Mouse (Mus musculus) MEL (cell line): ENCODE data around the gene Gm20388. TPM values are rescaled to one million over a fixed set of nuclear protein-coding genes. Genes with fewer than 3 reads are reported as not detected.

Experiments used
- DNase-seq: peaks from one replicate; pipeline ENCODE4 v3.0.0; 2011; ENCODE audit warnings: low read depth, low spot score
- H3K27ac ChIP-seq: 2 replicates; pipeline ENCODE4 v1.5.1; 2012; ENCODE audit warnings: low read depth, mild to moderate bottlenecking, control low read depth, low read length, moderate library complexity; ENCODE audit not compliant: control insufficient read depth
- H3K27me3 ChIP-seq, 2 experiments: fragments of 150-350 bp in 1 of 2; sonication (generic) in 1 of 2; 2 replicates each; pipeline ENCODE4 v1.6.1; 2012; ENCODE audit warnings: low read length in 2 of 2, mild to moderate bottlenecking in 2 of 2, improper control_type of control experiment in 1 of 2, moderate library complexity in 1 of 2; ENCODE audit not compliant: insufficient read depth in 2 of 2, control insufficient read depth in 1 of 2
- H3K36me3 ChIP-seq, 2 experiments: 2 replicates each; pipeline ENCODE4 v1.6.1; 2012 to 2014; ENCODE audit warnings: low read length in 2 of 2, improper control_type of control experiment in 1 of 2, inconsistent platforms in 1 of 2, mild to moderate bottlenecking in 1 of 2; ENCODE audit not compliant: insufficient read depth in 2 of 2, control insufficient read depth in 1 of 2
- H3K4me1 ChIP-seq, 2 experiments: fragments of 150-350 bp in 1 of 2; sonication (generic) in 1 of 2; 2 replicates each; pipeline ENCODE4 v1.6.1; 2012; ENCODE audit warnings: low read length in 2 of 2, improper control_type of control experiment in 1 of 2, mild to moderate bottlenecking in 1 of 2; ENCODE audit not compliant: insufficient read depth in 2 of 2, control insufficient read depth in 1 of 2
- H3K4me3 ChIP-seq, 2 experiments: fragments of 150-350 bp in 1 of 2; sonication (generic) in 1 of 2; 2 replicates each; pipeline ENCODE4 v1.5.1; 2012; ENCODE audit warnings: low read depth in 2 of 2, low read length in 2 of 2, mild to moderate bottlenecking in 2 of 2, moderate library complexity in 2 of 2, control low read depth in 1 of 2, improper control_type of control experiment in 1 of 2; ENCODE audit not compliant: control insufficient read depth in 1 of 2, insufficient read depth in 1 of 2
- H3K79me2 ChIP-seq: 2 replicates; pipeline ENCODE4 v1.6.1; 2012; ENCODE audit warnings: mild to moderate bottlenecking, low read length, moderate library complexity; ENCODE audit not compliant: control insufficient read depth, poor library complexity, insufficient read depth
- H3K9ac ChIP-seq: 2 replicates; pipeline ENCODE4 v1.6.1; 2012; ENCODE audit warnings: low read depth, mild to moderate bottlenecking, control low read depth, low read length, moderate library complexity; ENCODE audit not compliant: control insufficient read depth, poor library complexity, severe bottlenecking
- H3K9me3 ChIP-seq: fragments of 150-350 bp; sonication (generic); replicated peaks from 2 replicates; pipeline ENCODE4 v1.6.1; 2012; ENCODE audit warnings: mild to moderate bottlenecking, low read length, improper control_type of control experiment, moderate library complexity; ENCODE audit not compliant: insufficient read depth
- CHD2 ChIP-seq: IDR thresholded peaks from 2 replicates; pipeline ENCODE4 v1.6.1; 2011; ENCODE audit warnings: low read length, improper control_type of control experiment
- E2F4 ChIP-seq: IDR thresholded peaks from 2 replicates; pipeline ENCODE4 v1.6.1; 2011; ENCODE audit warnings: low read depth, low read length, improper control_type of control experiment, borderline replicate concordance
- ETS1 ChIP-seq: IDR thresholded peaks from 2 replicates; pipeline ENCODE4 v1.6.1; 2012; ENCODE audit warnings: low read depth, mild to moderate bottlenecking, inconsistent platforms, low read length, improper control_type of control experiment, moderate library complexity
- JUND ChIP-seq: IDR thresholded peaks from 2 replicates; pipeline ENCODE4 v1.6.1; 2011; ENCODE audit warnings: low read depth, mild to moderate bottlenecking, improper control_type of control experiment, low read length
- KAT2A ChIP-seq: conservative IDR thresholded peaks from 2 replicates; pipeline ENCODE4 v1.6.1; 2012; ENCODE audit warnings: low read depth, low read length, improper control_type of control experiment, inconsistent platforms
- MAX ChIP-seq: IDR thresholded peaks from 2 replicates; pipeline ENCODE4 v1.6.1; 2011; ENCODE audit warnings: low read length, improper control_type of control experiment
- MAZ ChIP-seq: IDR thresholded peaks from 2 replicates; pipeline ENCODE4 v1.6.1; 2012; ENCODE audit warnings: low read depth, mild to moderate bottlenecking, inconsistent platforms, low read length, improper control_type of control experiment
- MYC ChIP-seq: IDR thresholded peaks from 2 replicates; pipeline ENCODE4 v1.6.1; 2011; ENCODE audit warnings: low read depth, mild to moderate bottlenecking, low read length, improper control_type of control experiment, moderate library complexity
- NELFE ChIP-seq: IDR thresholded peaks from 2 replicates; pipeline ENCODE4 v1.6.1; 2011; ENCODE audit warnings: low read depth, low read length, improper control_type of control experiment
- POLR2AphosphoS2 ChIP-seq: IDR thresholded peaks from 2 replicates; pipeline ENCODE4 v1.6.1; 2011; ENCODE audit warnings: low read length, improper control_type of control experiment
- RCOR1 ChIP-seq: IDR thresholded peaks from 2 replicates; pipeline ENCODE4 v1.6.1; 2012; ENCODE audit warnings: low read depth, mild to moderate bottlenecking, inconsistent platforms, low read length, improper control_type of control experiment
- ZKSCAN1 ChIP-seq: IDR thresholded peaks from 2 replicates; pipeline ENCODE4 v1.6.1; 2012; ENCODE audit warnings: low read depth, mild to moderate bottlenecking, inconsistent platforms, low read length, improper control_type of control experiment, moderate library complexity
- polyA plus RNA-seq, 2 experiments: library from polyadenylated mRNA; stranded (reverse) in 1 of 2; unstranded in 1 of 2; fragments of >175 nt in 1 of 2; fragments of >200 nt in 1 of 2; gene quantifications; 2 replicates each; pipeline versions ENCODE4 v1.2.1 to v1.2.4; 2012; ENCODE audit warnings: low replicate concordance in 2 of 2, low read depth in 1 of 2; ENCODE audit not compliant: insufficient read length in 2 of 2, insufficient read depth in 1 of 2, missing spikeins in 1 of 2
- total RNA-seq: library from RNA; depleted of rRNA; stranded (reverse); fragments of 300-350 nt; gene quantifications from 2 replicates; pipeline ENCODE4 v1.2.3, GENCODE M21; 2012

The Gm20388 gene
- total and polyA plus RNA-seq, 3 experiments = 11.1 to 17.8 TPM; not detected in 1

GRCm38 (mm10) chr8:121395316-121395715 lies 1484.7 kb downstream of the Gm20388 start:
- no peak for DNase-seq
- Histone ChIP-seq H3K36me3 (no peaks in the 10 kb centered on the region), H3K27ac (no peak overlapping the region), H3K4me1 (no peaks in the 10 kb centered on the region), H3K9ac (no peak overlapping the region), H3K4me3 (no peak overlapping the region), H3K79me2 (no peaks in the 10 kb centered on the region), H3K27me3 (no peaks in the 10 kb centered on the region), H3K9me3 (no peaks in the 10 kb centered on the region)
- TF ChIP-seq ZKSCAN1 (no peak), CHD2 (no peak), NELFE (no peak)
- TF ChIP-seq, all 39 proteins: peak for 0

GRCm38 (mm10) chr8:121396151-121396550 lies 1485.5 kb downstream of the Gm20388 start:
- Histone ChIP-seq H3K4me1 (no peaks in the 10 kb centered on the region), H3K4me3 (no peak overlapping the region), H3K27me3 (no peaks in the 10 kb centered on the region), H3K79me2 (no peaks in the 10 kb centered on the region), H3K36me3 (no peaks in the 10 kb centered on the region), H3K9me3 (no peaks in the 10 kb centered on the region), H3K9ac (no peak overlapping the region), H3K27ac (no peak overlapping the region)
- TF ChIP-seq MAX (no peak), MYC (no peak), E2F4 (no peak), POLR2AphosphoS2 (no peak), KAT2A (no peak), MAZ (no peak), JUND (no peak)
- no peak for DNase-seq

DNA sequence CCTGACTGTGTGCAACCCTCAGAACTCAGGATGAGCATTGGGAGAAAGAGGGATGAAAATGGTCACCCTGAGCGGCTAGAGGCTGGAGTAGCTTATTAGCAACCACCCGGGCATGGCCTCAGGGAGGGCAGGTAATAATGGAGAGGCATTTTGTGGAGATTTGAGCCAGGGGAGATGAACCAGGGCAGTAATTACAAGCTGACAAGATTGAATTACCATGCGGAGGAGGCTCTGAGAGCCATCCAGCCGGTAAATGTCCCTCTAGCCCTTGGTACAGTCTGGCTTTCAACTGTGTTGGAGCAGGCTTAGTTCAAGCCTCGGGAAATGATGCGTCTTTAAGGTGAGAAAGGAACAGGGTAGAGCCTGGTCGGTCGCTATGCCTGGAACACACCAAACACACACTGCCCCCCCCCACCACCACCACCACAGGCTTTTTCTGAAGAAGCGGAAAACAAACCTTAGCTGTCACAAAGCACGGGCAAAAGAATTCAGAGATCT lies 1486.6 kb downstream of the Gm20388 start:
- Histone ChIP-seq H3K9me3 (no peaks in the 10 kb centered on the region), H3K36me3 (no peaks in the 10 kb centered on the region), H3K9ac (no peak overlapping the region), H3K4me1 (no peaks in the 10 kb centered on the region), H3K27me3 (no peaks in the 10 kb centered on the region), H3K27ac (no peak overlapping the region)
- TF ChIP-seq ETS1 (no peak), MAX (no peak), RCOR1 (no peak), NELFE (no peak)
- TF ChIP-seq, all 39 proteins: peak for 0
- H3K79me2 ChIP-seq = no peaks in the 10 kb centered on the region
- no peak for DNase-seq
- H3K4me3 ChIP-seq = no peak overlapping the region
